ENCODE assay signal across 12 mouse cellular contexts in genomic region chr12:85193923-85194622, GRCm38 (mm10). TPM values are rescaled to one million over a fixed set of nuclear protein-coding genes. Genes with fewer than 3 reads are reported as not detected.
DNase-seq lines count a peak whose midpoint lies in the region; ATAC-seq and TF ChIP-seq lines count a peak whose summit lies in the region.
"Had no signal": no experiment of that assay in that cellular context is flagged by ENCODE, and none has a peak within 500 bp of the region (broad histone marks: within the 10 kb centered on the region; RNA-seq: fewer than 3 reads in every experiment).

No protein-coding gene starts in this region.

- no peak for ATAC-seq in lung, postnatal 0 days
- ATAC-seq in hindbrain, embryonic 16.5 days, result no peak
- 0 out of 2 replicates have a peak, but pooled peaks have one; percentile 8 for ATAC-seq in stomach, embryonic 15.5 days (ENCODE audit: insufficient read depth, low FRiP score, low read depth)
- ATAC-seq in activated CD4-positive, CD25-positive, alpha-beta regulatory T cell, adult 4 months, result no peak
- ATAC-seq: CD4-positive, CD25-positive, alpha-beta regulatory T cell, adult 4 months had no signal

- no peak for TF ChIP-seq POLR2A in heart, adult 2 months (IDR thresholded peaks at IDR 0.05; ENCODE audit: insufficient read depth, low read depth, low read length)

- intact Hi-C loops in heart, adult 2 months (cut with DNase I), result loop anchor here (5.0 kb wide), 1 partner anchor 37 kb away; no protein-coding TSS in a partner anchor

- peak overlapping the region; percentile 75 for H3K27ac ChIP-seq in heart, adult 2 months
- H3K27ac ChIP-seq in lung, postnatal 0 days (ENCODE audit: low read length), result peak overlapping the region; percentile 51
- peak overlapping the region; percentile 54 for H3K27ac ChIP-seq in hindbrain, embryonic 16.5 days (ENCODE audit: low read depth, low read length)
- H3K27ac ChIP-seq in stomach, embryonic 15.5 days, result peak overlapping the region; percentile 71
- H3K27ac ChIP-seq: embryonic facial prominence, embryonic 12.5 days had no signal

- H3K4me2 ChIP-seq in lung, postnatal 0 days (replicated peaks; ENCODE audit: low read depth, low read length), result no peak overlapping the region
- no peak overlapping the region for H3K4me2 ChIP-seq in hindbrain, embryonic 16.5 days (ENCODE audit: low read length)
- no peak overlapping the region for H3K4me2 ChIP-seq in stomach, embryonic 15.5 days
- H3K4me2 ChIP-seq: embryonic facial prominence, embryonic 12.5 days had no signal

- H3K4me1 ChIP-seq in heart, adult 2 months (ENCODE audit: control insufficient read depth, insufficient read depth, low read length), result peaks cover 25% of the 10 kb centered on the region
- peaks cover 2% of the 10 kb centered on the region; the same call in 1 of the 2 replicates for H3K4me1 ChIP-seq in lung, postnatal 0 days (ENCODE audit: insufficient read depth, low read depth, low read length)
- H3K4me1 ChIP-seq in hindbrain, embryonic 16.5 days (ENCODE audit: control insufficient read depth, insufficient read depth, low read depth, low read length), result peaks cover 20% of the 10 kb centered on the region
- peaks cover 43% of the 10 kb centered on the region for H3K4me1 ChIP-seq in stomach, embryonic 15.5 days

- DNase-seq in heart, adult 2 months, result no peak
- no peak for DNase-seq in heart, adult 8-10 months (ENCODE audit: low spot score)
- no peak for DNase-seq in lung, postnatal 0 days (ENCODE audit: low spot score)
- DNase-seq in lung, postnatal 36 days, result no peak
- DNase-seq in retina, postnatal 1 day, result no peak
- DNase-seq: thymus, postnatal 14 days had no signal

- H3K9me3 ChIP-seq in lung, postnatal 0 days (ENCODE audit: low read length), result no peaks in the 10 kb centered on the region
- no peaks in the 10 kb centered on the region for H3K9me3 ChIP-seq in hindbrain, embryonic 16.5 days (ENCODE audit: control insufficient read depth, low read length)
- H3K9me3 ChIP-seq in stomach, embryonic 15.5 days, result no peaks in the 10 kb centered on the region
- H3K9me3 ChIP-seq: embryonic facial prominence, embryonic 12.5 days had no signal

- H3K27me3 ChIP-seq in heart, adult 2 months (ENCODE audit: control insufficient read depth, insufficient read depth, low read length), result no peaks in the 10 kb centered on the region
- no peaks in the 10 kb centered on the region for H3K27me3 ChIP-seq in lung, postnatal 0 days (replicated peaks; ENCODE audit: insufficient read depth, low read length)
- H3K27me3 ChIP-seq in hindbrain, embryonic 16.5 days (replicated peaks; ENCODE audit: control insufficient read depth, insufficient read depth, low read length), result no peaks in the 10 kb centered on the region
- no peaks in the 10 kb centered on the region for H3K27me3 ChIP-seq in stomach, embryonic 15.5 days (replicated peaks)

- no peak for TF ChIP-seq CTCF in heart, adult 2 months (IDR thresholded peaks at IDR 0.05)
- TF ChIP-seq CTCF in lung, postnatal 0 days (IDR thresholded peaks at IDR 0.05), result no peak

- no peaks in the 10 kb centered on the region for H3K36me3 ChIP-seq in heart, adult 2 months (ENCODE audit: control insufficient read depth, insufficient read depth, low read length)
- H3K36me3 ChIP-seq in lung, postnatal 0 days (ENCODE audit: insufficient read depth, low read length), result no peaks in the 10 kb centered on the region
- no peaks in the 10 kb centered on the region for H3K36me3 ChIP-seq in hindbrain, embryonic 16.5 days (ENCODE audit: control insufficient read depth, insufficient read depth, low read length)
- no peaks in the 10 kb centered on the region for H3K36me3 ChIP-seq in stomach, embryonic 15.5 days
- H3K36me3 ChIP-seq: embryonic facial prominence, embryonic 12.5 days had no signal

- H3K4me3 ChIP-seq in heart, adult 2 months, result no peak overlapping the region
- no peak overlapping the region for H3K4me3 ChIP-seq in lung, postnatal 0 days (ENCODE audit: low read depth, low read length)
- no peak overlapping the region for H3K4me3 ChIP-seq in hindbrain, embryonic 16.5 days (ENCODE audit: low read length)
- no peak overlapping the region for H3K4me3 ChIP-seq in stomach, embryonic 15.5 days (replicated peaks)
- H3K4me3 ChIP-seq: embryonic facial prominence, embryonic 12.5 days had no signal

- no peaks in the 10 kb centered on the region for H3K79me2 ChIP-seq in heart, adult 2 months (replicated peaks; ENCODE audit: control insufficient read depth, insufficient read depth, low read length)

- no peak for TF ChIP-seq EP300 in heart, adult 2 months (IDR thresholded peaks at IDR 0.05; ENCODE audit: insufficient read depth, low read depth, low read length)
- no peak for TF ChIP-seq EP300 in lung, postnatal 0 days (IDR thresholded peaks at IDR 0.05)

- 75% methylated on average over 11 of the region's 11 CpGs for WGBS in heart, adult 2 months
- 73% methylated on average over 11 of the region's 11 CpGs for WGBS in lung, postnatal 0 days
- WGBS in hindbrain, embryonic 16.5 days, result 79% methylated on average over 11 of the region's 11 CpGs
- WGBS in stomach, embryonic 15.5 days, result 80% methylated on average over 11 of the region's 11 CpGs

- no peak overlapping the region for H3K9ac ChIP-seq in heart, adult 2 months (ENCODE audit: low read depth, low read length)
- no peak overlapping the region for H3K9ac ChIP-seq in lung, postnatal 0 days (replicated peaks; ENCODE audit: low read depth)
- H3K9ac ChIP-seq in hindbrain, embryonic 16.5 days (ENCODE audit: low read depth, low read length), result no peak overlapping the region
- H3K9ac ChIP-seq in stomach, embryonic 15.5 days, result no peak overlapping the region
- H3K9ac ChIP-seq: embryonic facial prominence, embryonic 12.5 days had no signal

RNA-seq across cellular contexts. Expression of gene Pgf, which starts 16.5 kb away (rescaled TPM):
- total RNA-seq in heart, adult 2 months (2021), result 1 to 10 TPM; 5.4 to 5.7 TPM
- polyA plus RNA-seq in heart, adult 2 months (2012; rRNA removed), result 4.3 and 4.6 TPM in 2 replicates
- total RNA-seq in heart, adult 8-10 months (2022), result 1 to 10 TPM; 3.7 to 5.1 (median 4.1) TPM
- polyA plus RNA-seq in lung, postnatal 0 days (2015; fragmentation: Nextera tagmentation; extraction: Ambion mirVana), result 12.7 and 19.0 TPM in 2 replicates
- 11.7 and 13.1 TPM in 2 replicates for polyA plus RNA-seq in hindbrain, embryonic 16.5 days (2015; fragmentation: Nextera tagmentation; extraction: Ambion mirVana)
- polyA plus RNA-seq in stomach, embryonic 15.5 days (2015; fragmentation: Nextera tagmentation; extraction: Ambion mirVana), result 14.7 and 16.0 TPM in 2 replicates
- polyA plus RNA-seq in activated CD4-positive, CD25-positive, alpha-beta regulatory T cell, adult 4 months (2017; shearing (Covaris generic)), result not detected
- polyA plus RNA-seq: CD4-positive, CD25-positive, alpha-beta regulatory T cell, adult 4 months had no signal

RNA-seq across cellular contexts. Expression of gene Eif2b2, which starts 25.2 kb away (rescaled TPM):
- total RNA-seq in heart, adult 2 months (2021), result 10 to 100 TPM; 40.3 to 45.8 TPM
- polyA plus RNA-seq in heart, adult 2 months (2012; rRNA removed), result 60.2 and 63.1 TPM in 2 replicates
- total RNA-seq in heart, adult 8-10 months (2022), result 10 to 100 TPM; 39.5 to 50.6 (median 45.2) TPM
- 58.7 and 64.9 TPM in 2 replicates for polyA plus RNA-seq in lung, postnatal 0 days (2015; fragmentation: Nextera tagmentation; extraction: Ambion mirVana)
- polyA plus RNA-seq in hindbrain, embryonic 16.5 days (2015; fragmentation: Nextera tagmentation; extraction: Ambion mirVana), result 80.1 and 82.3 TPM in 2 replicates
- polyA plus RNA-seq in stomach, embryonic 15.5 days (2015; fragmentation: Nextera tagmentation; extraction: Ambion mirVana), result 76.7 and 78.1 TPM in 2 replicates
- 10 to 100 TPM; 53.5 to 76.2 TPM for polyA plus RNA-seq in activated CD4-positive, CD25-positive, alpha-beta regulatory T cell, adult 4 months (2017; shearing (Covaris generic))

RNA-seq across cellular contexts. Expression of gene Rps6kl1, which starts 43.0 kb away (rescaled TPM):
- 1 to 10 TPM; 2.3 to 2.4 TPM for total RNA-seq in heart, adult 2 months (2021)
- 3.4 and 5.1 TPM in 2 replicates for polyA plus RNA-seq in heart, adult 2 months (2012; rRNA removed)
- 1 to 10 TPM; 1.7 to 3.5 (median 2.8) TPM for total RNA-seq in heart, adult 8-10 months (2022)
- 0.82 and 0.83 TPM in 2 replicates for polyA plus RNA-seq in lung, postnatal 0 days (2015; fragmentation: Nextera tagmentation; extraction: Ambion mirVana)
- 39.0 and 39.4 TPM in 2 replicates for polyA plus RNA-seq in hindbrain, embryonic 16.5 days (2015; fragmentation: Nextera tagmentation; extraction: Ambion mirVana)
- polyA plus RNA-seq in stomach, embryonic 15.5 days (2015; fragmentation: Nextera tagmentation; extraction: Ambion mirVana), result 1.7 and 1.8 TPM in 2 replicates
- polyA plus RNA-seq in activated CD4-positive, CD25-positive, alpha-beta regulatory T cell, adult 4 months (2017; shearing (Covaris generic)), result under 1 TPM; 0.73 to 0.83 TPM
- total RNA-seq: hematopoietic stem cell, adult 5-6 weeks had no signal
